Mouse (Mus musculus) macrophage (primary cell): ENCODE measurements at regions not wholly inside any gene's neighbourhood (a gene's known extent, or its start where the extent isn't known, plus 50 kb on each side); places are given as distances from the start of the nearest gene placed in this dataset.

Experiments
- H3K27ac ChIP-seq: fragments of 350-480 bp; formaldehyde crosslinking; 2 replicates; pipeline ENCODE4 v1.9.0; 2021
- H3K36me3 ChIP-seq: fragments of 350-480 bp; formaldehyde crosslinking; 2 replicates; pipeline ENCODE4 v1.9.0; 2021; ENCODE audit errors: inconsistent target
- H3K4me3 ChIP-seq: fragments of 350-480 bp; formaldehyde crosslinking; 2 replicates; pipeline ENCODE4 v1.9.0; 2021; ENCODE audit errors: inconsistent target
- H3K79me2 ChIP-seq: fragments of 350-480 bp; formaldehyde crosslinking; 2 replicates; pipeline ENCODE4 v1.9.0; 2021; ENCODE audit errors: inconsistent target
- WGBS: methylation state at CpG from one replicate; pipeline ENCODE4 v1.1.7; 2026; ENCODE audit warnings: inconsistent platforms; ENCODE audit not compliant: missing documents; 5-methylcytosine and 5-hydroxymethylcytosine counted together

DNA sequence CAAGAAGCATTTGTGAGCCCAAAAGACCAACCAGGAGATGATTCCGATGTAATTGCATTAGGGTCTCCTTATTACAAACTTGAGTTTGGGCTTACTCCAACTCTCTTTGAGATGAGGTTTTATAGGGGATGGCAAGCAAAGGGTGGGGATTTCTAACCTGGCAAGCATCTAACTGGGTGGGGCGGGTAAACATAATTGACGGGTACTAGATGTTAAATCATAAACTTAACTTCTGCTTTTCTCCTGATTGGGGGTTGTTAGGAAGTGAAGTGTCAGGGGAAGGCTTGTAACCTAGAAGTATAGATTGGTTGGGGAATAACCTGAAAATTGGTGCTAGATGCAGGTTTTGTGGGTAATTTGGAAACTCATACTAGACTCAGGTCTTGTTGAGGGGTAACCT, 287.2 kb downstream of the Aldoart1 start:
- no peak overlapping the region for H3K27ac ChIP-seq
- H3K4me3 ChIP-seq = no peak overlapping the region
- H3K79me2 ChIP-seq = no peaks in the 10 kb centered on the region
- no peaks in the 10 kb centered on the region for H3K36me3 ChIP-seq
- WGBS = 36% methylated on average over 3 of the region's 3 CpGs

DNA sequence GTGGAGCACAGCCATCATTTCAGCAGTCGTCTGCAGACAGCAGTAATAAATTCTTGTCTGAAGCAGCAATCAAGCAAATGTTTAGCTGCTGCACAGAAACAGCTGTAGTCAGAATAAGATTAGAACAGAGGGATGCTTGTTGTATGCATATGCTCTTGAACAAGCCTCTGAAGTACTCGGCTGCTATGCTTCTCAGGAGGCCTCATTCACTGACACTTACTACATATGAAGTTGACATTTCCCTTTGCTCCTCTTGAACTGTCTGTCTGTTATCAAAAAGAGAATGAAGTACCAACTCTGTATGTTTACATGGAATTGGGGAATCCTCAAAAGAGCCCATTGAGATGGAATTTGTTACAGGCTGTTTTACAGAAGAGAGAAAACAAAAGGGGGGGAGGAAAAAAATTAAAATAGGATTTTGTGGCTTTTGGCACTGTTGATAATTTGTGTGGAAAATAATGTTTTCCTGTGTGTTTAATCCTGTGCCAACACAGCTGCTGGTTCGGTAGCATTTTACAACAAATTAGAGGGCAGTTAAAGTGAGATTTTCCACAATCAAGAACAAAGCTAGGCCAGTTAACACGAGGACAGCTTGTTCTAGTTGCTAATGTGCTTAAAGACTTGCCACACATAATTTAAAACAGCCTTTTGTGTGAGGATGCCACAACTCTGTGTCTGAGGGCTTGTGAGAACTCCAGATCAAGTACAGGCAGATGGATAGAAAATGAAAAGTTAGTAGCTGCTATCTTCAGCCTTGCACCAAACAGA, 289.3 kb downstream of the Aldoart1 start:
- WGBS = 63% methylated on average over 4 of the region's 4 CpGs
- Histone ChIP-seq H3K4me3 (no peak overlapping the region), H3K36me3 (no peaks in the 10 kb centered on the region), H3K27ac (no peak overlapping the region), H3K79me2 (no peaks in the 10 kb centered on the region)

DNA sequence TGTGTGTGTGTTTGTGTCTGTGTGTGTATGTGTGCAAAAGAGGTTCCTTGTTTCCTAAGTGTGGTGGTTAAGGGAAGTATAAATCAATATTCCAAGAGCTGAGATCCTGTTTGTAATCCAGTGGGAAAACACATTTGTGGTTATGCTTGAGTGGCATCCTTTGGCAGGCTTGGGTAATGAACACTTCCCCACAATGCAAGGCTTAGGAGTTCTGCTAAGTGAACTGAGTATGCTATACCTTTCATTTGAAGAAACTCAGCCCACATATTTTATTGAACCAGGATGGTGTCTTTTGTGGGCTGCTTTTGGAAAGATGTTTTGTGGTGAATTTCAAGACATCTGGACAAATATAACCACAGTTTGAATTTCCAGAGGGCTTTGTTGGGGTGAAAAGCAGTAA, 298.2 kb downstream of the Aldoart1 start:
- H3K36me3 ChIP-seq = no peaks in the 10 kb centered on the region
- H3K4me3 ChIP-seq = no peak overlapping the region
- H3K27ac ChIP-seq = no peak overlapping the region
- H3K79me2 ChIP-seq = no peaks in the 10 kb centered on the region

DNA sequence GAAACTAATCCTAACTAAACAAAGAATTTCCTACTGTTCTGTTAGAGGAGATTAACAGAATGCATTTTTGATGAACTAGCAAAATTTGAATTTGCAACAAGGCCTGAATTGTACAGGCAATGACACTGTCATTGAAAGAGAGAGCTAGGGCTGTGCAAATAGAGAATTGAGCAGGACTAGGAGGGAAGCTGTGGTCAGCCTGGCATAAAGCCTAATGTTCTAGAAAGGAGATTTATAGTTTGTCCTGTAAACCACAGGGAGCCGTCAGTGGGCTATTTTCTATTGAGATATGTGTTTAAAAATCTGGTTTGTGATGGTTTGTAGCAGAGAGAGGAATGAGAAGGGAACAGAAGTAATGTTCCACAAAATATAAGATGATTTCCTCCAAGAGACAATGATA, 317.9 kb downstream of the Aldoart1 start:
- WGBS = 27% methylated on average over 1 of the region's 1 CpGs
- H3K36me3 ChIP-seq = no peaks in the 10 kb centered on the region
- no peaks in the 10 kb centered on the region for H3K79me2 ChIP-seq
- H3K4me3 ChIP-seq = no peak overlapping the region
- H3K27ac ChIP-seq = no peak overlapping the region

DNA sequence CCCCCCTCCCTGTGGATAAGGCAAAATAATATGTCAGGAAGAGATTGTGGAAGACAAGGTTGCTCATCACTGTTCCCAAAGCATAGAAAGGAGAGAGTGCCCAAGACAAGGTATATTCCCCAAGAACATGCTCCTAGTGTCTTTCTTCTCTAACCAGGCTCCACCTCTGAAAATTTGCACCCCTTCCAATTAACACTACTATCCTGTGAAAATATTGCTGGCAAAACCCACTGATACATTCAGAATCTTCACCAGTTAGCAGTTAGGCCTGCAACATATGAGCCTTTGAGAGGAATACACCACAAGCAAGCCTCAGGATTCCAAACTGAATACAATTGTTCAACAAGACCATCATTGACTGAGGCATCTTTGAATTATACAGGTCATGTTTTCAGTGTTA, 323.9 kb upstream of the Tle1 start:
- H3K4me3 ChIP-seq = no peak overlapping the region
- H3K79me2 ChIP-seq = no peaks in the 10 kb centered on the region
- no peaks in the 10 kb centered on the region for H3K36me3 ChIP-seq
- no peak overlapping the region for H3K27ac ChIP-seq

DNA sequence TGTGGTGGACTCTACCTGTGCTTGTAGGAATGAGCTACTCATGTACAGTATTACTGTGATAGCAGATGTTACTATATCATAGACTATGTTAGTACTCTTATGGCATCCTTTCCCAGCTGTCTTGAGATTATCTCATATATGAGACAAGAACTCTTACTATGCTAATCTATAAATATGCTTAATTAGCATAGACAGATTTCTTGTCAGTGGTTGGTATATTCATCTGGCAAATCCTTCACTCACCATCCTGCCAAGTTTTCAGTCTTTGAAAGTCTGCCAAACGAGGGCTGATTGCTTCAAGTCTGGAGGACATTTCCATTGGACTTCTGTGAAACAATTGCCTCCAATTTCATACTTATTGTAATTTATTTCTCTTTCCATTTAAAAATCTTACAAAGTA, 323.4 kb upstream of the Tle1 start:
- no peak overlapping the region for H3K27ac ChIP-seq
- no peaks in the 10 kb centered on the region for H3K79me2 ChIP-seq
- WGBS = 69% methylated on average over 1 of the region's 1 CpGs
- no peaks in the 10 kb centered on the region for H3K36me3 ChIP-seq
- no peak overlapping the region for H3K4me3 ChIP-seq

DNA sequence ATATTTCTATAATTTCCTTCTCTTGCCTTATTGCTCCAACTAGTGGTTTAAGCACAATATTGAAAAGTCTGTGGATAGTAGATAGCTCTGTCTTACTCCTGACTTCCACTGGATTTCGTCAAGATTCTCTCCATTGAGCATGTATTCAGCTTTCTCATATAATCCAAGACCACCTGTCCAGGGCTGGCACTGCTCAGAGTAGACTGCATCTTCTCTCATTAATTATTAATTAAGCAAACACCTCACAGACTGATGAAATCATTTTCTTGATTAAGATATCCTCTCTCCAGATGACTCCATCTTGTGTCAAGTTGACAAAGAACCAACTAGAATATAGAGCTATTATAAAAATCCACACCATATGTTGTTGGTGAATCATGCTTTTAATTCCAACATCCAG, 310.5 kb upstream of the Tle1 start:
- no peaks in the 10 kb centered on the region for H3K79me2 ChIP-seq
- no peak overlapping the region for H3K27ac ChIP-seq
- no peaks in the 10 kb centered on the region for H3K36me3 ChIP-seq
- no peak overlapping the region for H3K4me3 ChIP-seq
- WGBS = 94% methylated on average over 1 of the region's 1 CpGs

DNA sequence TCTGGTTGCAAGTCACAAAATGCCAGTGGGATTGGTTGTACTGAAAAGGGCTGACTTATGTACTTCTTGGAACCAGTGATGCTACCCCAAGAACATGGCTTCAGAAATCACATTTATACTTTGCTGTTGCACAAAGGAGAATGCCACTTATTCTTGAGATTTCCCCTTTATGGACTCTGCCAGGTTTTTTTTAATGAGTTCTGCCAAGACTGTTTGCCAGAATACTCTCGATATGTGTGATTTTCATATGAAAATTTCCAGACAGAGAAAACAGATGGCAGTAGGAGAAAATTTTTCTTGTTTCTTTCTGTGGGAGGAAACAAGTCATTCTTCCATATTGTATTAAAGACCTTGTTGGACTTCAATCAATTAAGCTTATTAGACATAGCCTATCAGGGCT, 281.0 kb upstream of the Tle1 start:
- no peak overlapping the region for H3K27ac ChIP-seq
- H3K36me3 ChIP-seq = no peaks in the 10 kb centered on the region
- WGBS = 100% methylated on average over 1 of the region's 1 CpGs
- H3K4me3 ChIP-seq = no peak overlapping the region
- no peaks in the 10 kb centered on the region for H3K79me2 ChIP-seq

DNA sequence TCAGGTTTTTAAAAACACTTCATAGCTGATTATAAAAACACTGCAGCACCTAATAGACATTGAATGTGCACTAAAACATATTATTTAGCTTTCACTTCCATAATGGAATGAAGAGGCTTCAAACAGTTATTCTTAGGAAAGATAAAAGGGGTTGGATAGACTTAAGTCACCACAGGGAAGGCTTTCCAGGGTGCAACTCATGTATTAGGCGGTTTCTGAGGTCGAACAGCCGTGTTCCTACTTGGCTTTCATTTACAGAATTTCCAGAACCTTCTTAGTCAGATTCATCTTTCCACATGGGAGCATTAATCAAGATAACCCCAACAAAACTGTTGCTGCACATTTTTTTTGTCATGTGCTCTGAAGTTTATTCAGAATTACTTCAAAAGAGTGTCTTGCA, 279.8 kb upstream of the Tle1 start:
- H3K4me3 ChIP-seq = no peak overlapping the region
- 97% methylated on average over 3 of the region's 3 CpGs for WGBS
- no peaks in the 10 kb centered on the region for H3K79me2 ChIP-seq
- no peak overlapping the region for H3K27ac ChIP-seq
- H3K36me3 ChIP-seq = no peaks in the 10 kb centered on the region

DNA sequence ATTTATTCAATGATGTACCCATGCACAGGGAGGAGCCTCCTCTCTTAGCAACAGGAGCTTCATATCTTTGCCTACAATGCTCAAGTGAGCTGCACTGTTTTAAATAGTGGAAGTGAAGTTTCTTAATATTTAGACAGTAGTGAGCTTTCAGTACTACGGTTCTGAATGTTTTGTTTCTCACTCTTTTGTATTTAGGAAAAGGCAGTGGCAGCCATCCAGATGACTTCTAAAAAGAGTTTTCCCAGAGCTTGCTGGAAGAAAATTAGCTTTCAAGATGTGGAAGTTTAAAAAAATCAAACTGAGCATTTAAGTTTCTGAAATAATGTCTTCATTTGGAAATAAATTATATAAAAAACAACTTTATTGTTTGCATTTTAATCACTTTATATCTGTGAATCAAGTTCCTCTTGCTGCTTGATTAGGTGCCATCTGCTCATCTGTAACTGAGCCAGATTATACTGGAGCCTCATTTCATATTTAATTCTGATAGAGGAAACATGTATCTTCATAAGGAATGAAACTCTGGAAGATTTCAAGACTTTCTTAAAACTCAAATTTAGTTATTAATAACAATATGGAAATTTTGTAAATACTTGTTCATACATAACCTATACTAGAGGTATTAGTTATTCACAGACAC, 268.6 kb upstream of the Tle1 start:
- no peaks in the 10 kb centered on the region for H3K36me3 ChIP-seq
- 77% methylated on average over 1 of the region's 1 CpGs for WGBS

DNA sequence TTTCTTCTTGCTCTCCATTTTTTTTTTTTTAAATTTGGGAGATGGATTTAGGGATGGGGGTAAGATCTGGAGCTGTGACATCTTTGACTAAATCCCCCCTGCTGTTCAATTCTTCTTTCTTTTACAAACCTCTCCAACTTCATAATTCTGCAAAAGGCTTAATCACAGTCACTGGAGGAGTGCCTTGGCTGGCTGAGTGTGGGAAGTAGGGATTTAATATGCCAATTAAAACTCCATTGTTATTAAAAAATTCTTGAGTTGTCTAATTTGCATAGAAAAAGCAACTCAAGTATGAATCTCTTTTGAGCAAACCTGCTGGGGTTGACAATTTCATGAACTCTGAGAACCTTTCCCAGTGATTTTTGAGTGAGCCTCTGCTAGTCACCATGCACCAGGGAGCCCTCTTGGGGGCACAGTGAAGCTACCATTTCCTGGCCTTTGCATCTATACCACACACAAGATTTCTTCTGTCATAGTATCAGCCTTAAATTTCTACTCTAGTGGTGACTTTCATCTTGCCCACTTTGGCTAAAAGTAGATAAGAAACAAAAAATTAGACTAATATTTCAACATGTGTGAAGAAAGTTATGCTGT, 243.6 kb upstream of the Tle1 start:
- Histone ChIP-seq H3K4me3 (no peak overlapping the region), H3K79me2 (no peaks in the 10 kb centered on the region), H3K36me3 (no peaks in the 10 kb centered on the region), H3K27ac (no peak overlapping the region)

More for the DNA sequence above, 268.6 kb upstream of the Tle1 start:
- Histone ChIP-seq H3K79me2 (no peaks in the 10 kb centered on the region), H3K27ac (no peak overlapping the region), H3K4me3 (no peak overlapping the region)

DNA sequence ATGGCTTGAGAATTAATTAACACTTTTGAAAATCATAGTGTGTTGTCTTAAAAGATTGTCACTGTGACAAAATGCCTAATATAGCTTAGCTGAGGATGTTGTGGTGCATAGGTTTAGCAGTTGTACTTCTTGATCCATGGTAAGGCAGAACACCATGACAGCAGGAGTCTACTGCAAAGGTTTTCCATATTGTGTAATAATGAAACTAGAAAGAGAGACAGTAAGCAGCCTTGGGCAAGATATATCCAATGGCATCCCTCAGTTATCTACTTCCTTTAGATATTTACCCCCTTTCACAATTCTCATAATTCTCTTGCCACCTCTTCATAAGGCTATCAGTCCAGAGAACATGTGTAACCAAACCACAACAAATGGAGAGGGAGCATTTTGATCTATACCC, 236.6 kb upstream of the Tle1 start:
- H3K4me3 ChIP-seq = no peak overlapping the region
- H3K79me2 ChIP-seq = no peaks in the 10 kb centered on the region
- H3K27ac ChIP-seq = no peak overlapping the region
- no peaks in the 10 kb centered on the region for H3K36me3 ChIP-seq

DNA sequence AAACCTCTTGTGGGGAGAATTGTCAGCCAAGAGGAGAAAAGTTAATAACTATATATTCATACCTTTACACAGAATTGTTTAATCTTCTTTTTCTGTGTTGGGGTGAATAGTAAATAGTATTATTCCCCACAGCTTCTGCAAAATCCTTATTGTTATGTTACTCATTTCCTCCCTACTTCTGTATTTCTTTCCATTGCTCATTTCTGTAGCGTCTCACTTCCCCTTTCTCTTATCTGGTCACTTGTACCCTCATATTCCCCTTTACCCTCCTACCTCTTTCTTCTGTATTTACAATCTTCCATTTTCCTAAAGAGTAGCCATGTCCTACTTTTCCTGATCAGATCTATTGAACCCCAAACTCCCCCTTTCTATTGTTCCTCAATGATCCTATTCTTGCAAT, 224.6 kb upstream of the Tle1 start:
- peak overlapping the region; percentile 64 for H3K27ac ChIP-seq
- H3K79me2 ChIP-seq = no peaks in the 10 kb centered on the region
- 0% methylated on average over 1 of the region's 1 CpGs for WGBS
- no peak overlapping the region for H3K4me3 ChIP-seq
- no peaks in the 10 kb centered on the region for H3K36me3 ChIP-seq

DNA sequence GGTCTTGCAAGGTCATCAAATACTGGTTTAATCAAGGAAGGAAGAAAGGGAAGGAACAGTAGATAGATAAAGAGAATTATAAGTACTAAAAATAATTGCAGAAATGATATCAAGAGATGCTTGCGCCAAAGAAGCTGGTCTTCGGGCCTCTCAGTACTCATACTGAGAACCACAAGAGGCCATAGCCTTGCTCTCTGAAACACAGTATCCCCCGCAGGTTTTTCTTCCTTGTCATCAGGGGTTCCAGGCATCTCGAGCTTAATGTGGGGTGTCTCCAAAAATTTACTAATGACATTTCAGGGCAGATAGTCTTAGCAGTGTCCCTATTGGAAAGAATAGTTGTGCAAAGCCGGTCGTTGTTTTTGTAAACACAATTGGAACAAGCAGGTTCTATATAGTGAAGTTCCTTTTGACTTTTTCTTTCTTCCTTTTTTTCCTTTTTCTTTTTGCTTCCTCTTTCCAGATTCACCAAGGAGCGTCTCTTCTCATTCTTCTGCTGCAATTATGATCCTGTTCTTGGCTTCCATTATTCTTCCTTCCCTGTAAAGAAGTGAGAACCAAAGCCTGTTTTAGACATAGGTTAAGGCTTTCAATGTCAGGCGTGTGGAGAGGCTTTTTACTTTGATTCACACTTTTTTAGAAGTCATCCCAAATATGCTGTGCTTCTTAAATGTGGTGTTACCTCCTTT, 211.5 kb upstream of the Tle1 start:
- 36% methylated on average over 8 of the region's 8 CpGs for WGBS
- Histone ChIP-seq H3K27ac (peak overlapping the region; percentile 79), H3K79me2 (no peaks in the 10 kb centered on the region), H3K4me3 (peak overlapping the region; percentile 5; the same call in 1 of the 2 replicates), H3K36me3 (no peaks in the 10 kb centered on the region)

DNA sequence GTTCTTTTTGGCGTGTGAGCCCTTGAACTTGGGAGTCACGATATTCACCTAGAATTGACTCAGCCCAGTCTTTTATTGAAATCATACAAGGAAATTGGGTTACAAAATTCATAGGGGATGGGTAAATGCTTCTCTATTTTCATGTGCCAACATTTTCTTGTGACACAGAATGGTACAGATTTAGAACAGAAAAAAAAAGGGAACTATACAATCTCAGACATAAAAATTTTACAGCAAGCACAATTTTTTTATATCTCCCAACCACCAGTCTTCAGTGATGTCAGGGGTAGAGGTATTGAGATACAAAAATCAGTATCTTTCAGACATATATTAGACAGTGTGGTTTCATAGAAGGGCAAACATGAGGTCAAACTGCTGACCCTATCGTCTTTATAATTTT, 210.6 kb upstream of the Tle1 start:
- H3K36me3 ChIP-seq = no peaks in the 10 kb centered on the region
- peak overlapping the region; percentile 5; the same call in 1 of the 2 replicates for H3K4me3 ChIP-seq
- peak overlapping the region; percentile 79 for H3K27ac ChIP-seq
- 22% methylated on average over 3 of the region's 3 CpGs for WGBS
- H3K79me2 ChIP-seq = no peaks in the 10 kb centered on the region
